Mouse (Mus musculus): Measurements from ENCODE around the gene Sgsh.
A peak's percentile ranks its signal among the peaks of the same experiment; 100 is the strongest.

- TF ChIP-seq CTCF (IDR thresholded peaks at IDR 0.05) (peak; percentile 67), EP300 (IDR thresholded peaks at IDR 0.05; ENCODE audit: insufficient read depth, low read depth, low read length) (0 out of 2 replicates have a peak, but pooled peaks have one; percentile 38)
These were observed 34.5 kb upstream of the Sgsh start for GRCm38 (mm10) chr11:119389851-119390270.

All from heart, adult 2 months (tissue).